Mouse (Mus musculus): ENCODE results near the gene Itsn2.
"Not testable (repeated sequence)": the region's sequence is repeated elsewhere in the genome, so short reads cannot be mapped to it uniquely, and the experiment has no call there.

Itsn2 gene

DNA sequence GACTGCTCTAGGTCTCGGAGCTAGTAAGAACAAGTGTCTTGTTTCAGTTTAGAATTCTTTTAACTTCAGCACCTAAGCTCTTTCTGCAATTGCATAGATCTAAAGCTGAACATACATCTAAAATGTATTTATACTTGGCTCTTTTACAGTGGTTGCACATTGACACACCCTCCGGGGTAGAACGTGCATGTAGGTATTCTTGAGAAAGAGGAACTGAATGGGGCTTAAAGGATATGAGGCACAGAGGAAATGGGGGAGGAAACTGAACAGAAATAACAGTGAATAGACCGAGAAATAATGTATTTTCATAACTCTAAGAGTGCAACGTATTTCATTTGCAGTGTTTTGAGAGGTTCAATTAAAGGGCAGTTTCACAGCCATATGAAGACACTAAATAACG lies 2.6 kb downstream of the Itsn2 start:
- CTCF ChIA-PET: no interaction called here

DNA sequence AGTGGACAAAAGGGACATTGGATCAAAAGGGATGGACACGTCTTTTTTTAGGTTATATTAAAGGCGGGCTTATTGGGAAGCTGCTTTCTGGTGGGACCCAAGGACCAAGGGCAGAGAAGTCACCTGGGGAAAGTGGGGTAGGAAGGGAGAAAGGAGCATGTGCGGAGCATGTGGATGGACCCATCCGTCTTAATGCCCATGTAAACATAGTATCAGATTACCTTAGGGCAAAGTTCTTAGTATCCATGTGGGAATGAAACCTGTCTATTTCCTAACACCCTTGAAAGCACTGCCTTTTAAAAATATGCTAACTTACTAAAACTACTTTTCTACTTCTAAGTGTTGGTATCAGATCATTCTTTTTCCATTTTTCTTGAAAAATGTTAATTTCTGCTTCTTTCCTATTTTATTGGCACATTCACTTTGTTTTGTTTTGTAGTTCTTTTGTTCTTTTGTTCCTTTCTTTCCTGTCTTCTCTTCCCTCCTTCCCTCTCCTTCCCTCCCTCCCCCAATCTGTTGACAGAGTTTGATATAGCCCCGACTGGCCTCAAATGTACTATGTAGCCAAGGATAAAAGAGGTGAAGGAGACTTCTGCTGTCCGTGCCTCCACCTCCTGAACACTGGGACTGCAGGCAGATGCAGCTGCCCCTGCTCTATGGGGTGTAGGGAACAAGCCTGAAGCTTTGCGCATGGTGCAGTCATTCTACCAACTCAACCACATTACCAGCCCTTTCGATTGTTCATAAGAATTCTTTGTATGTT lies 6.4 kb downstream of the Itsn2 start:
- CTCF ChIA-PET: interaction anchor here (1.2 kb wide), 1 partner anchor 12 kb away, joined by 3 read pairs; no protein-coding TSS in a partner anchor

DNA sequence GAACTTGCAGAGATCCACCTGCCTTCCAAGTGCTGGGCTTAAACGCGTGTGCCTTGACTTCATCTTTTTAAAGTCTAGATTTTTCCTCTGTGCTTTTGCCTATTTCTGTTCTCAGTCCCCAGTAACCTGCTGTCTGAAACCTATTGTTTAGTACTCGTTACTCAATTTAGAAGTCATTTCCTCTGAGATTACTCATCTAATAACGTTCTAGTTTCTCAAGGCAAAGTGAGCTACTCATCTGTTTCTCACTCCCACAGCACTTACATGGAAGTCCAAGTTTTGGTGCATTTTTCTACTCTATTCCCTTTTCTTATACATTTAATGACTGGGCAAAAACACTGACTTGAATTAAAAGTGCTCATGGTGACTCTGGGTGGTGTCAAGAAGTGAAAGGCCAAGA lies 7.3 kb downstream of the Itsn2 start:
- CTCF ChIA-PET: no interaction called here

DNA sequence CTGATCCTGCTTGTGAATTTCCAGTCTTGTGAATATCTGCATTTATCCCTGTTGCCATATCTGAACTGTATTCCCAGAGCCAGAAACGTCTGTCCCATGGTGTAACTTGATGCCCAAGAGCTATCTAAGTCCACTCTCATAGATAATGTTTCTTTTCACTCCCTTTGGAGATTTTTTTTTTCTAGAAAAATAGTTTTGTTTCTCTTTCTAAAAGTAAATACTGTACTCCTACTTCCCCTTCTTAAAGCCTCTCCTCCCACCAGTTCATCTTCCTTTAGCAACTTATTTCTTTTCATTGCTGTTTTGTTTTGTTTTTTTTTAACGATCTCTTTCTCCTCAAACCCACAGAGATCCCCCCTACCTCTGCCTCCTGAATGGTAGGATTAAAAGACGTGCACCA lies 14.2 kb downstream of the Itsn2 start:
- CTCF ChIA-PET: interaction anchor here (0.6 kb wide), 1 partner anchor 130 kb away, joined by 3 read pairs; no protein-coding TSS in a partner anchor

DNA sequence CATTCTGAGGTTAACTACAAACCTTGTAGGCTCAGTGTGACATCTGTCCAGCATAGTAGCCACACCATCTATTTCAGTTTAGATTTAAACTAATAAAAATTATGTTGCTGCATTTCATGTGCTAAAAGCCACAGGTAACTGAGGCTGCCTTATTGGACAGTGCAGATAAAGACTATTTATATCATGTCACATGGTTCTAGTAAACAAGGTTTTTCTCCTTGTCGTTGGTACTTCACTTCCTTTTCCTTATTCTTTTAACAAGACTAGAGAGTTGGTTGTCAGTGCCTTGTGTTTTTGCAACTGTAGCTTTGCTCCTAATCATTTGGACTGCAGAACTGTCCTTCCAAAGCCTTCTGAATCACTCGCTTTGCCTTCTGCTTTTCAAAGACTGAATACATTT lies 22.3 kb downstream of the Itsn2 start:
- CTCF ChIA-PET: no interaction called here

DNA sequence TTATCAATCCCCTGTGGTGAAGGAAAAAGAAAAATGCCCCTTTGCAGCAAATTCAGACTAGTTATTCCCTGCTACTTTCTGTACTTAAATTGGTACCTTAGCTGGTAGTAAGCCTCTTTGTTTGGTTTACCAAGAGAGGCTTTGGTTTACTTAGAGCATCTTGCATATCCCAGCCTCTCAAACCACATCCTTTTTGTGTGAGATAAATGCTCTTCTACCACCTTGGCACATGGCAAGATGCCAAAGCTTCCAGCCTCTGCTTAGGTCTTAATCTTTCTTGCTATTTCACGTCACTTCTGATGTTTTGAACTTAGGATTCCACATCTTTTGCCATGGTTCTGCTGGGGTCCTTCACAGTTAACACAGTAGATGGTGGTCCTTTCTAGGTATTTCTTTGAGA lies 31.8 kb downstream of the Itsn2 start:
- CTCF ChIA-PET: interaction anchor here (0.5 kb wide), 1 partner anchor 24 kb away, joined by 7 read pairs; no protein-coding TSS in a partner anchor

DNA sequence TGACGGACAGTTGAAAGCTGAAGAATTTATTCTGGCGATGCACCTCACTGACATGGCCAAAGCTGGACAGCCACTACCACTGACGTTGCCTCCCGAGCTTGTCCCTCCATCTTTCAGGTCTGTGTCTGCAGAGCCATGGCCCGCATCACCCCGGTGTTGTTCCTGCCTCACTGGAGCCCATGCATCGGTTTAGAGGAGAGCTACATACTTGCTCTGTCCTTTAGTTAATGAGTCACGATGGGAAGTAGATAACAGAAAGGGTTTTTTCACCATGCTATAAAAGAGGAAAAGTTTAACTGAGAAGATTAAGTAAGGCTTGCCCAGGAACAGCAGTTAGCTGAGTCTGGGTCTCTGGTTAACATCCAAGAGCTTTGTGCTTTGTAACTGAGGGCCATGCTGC lies 40.5 kb downstream of the Itsn2 start:
- CTCF ChIA-PET: no interaction called here

DNA sequence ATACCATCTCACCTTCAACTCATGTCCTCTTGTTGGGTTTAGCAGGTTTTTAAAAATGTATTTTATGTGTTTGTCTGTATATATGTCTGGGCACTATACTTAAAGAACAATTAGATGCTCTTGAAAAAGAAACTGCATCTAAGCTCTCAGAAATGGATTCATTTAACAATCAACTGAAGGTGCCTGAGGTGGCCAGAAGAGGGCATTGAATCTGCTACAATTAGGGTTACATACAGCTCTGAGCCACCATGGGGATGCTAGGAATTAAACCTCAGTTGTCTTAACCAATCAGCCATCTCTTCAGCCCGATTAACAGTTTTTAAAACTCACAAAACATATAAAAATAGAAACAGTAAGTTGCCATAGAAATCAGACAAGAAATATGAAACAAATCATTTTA lies 46.0 kb downstream of the Itsn2 start:
- CTCF ChIA-PET: no interaction called here

DNA sequence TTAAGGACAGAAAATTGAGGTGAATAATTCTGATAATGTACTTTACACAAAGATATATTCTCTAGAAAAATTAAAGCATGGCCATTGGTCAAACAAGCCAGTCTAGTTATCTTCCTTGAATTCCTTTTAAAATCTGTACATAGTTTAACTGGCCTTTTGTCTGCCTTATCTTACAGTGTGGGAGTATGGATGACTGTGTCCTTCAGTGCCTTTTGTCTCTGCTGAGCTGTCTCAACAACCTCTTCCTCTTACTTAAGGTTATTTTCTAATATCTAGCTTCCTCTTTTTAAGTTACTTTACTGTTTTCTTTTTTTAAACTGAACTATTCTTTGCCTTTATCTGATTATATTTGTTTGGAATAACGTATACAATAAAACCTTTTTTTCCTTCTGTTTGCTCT lies 48.3 kb downstream of the Itsn2 start:
- CTCF ChIA-PET: interaction anchor here (0.5 kb wide), 1 partner anchor 80 kb away, joined by 4 read pairs; no protein-coding TSS in a partner anchor

DNA sequence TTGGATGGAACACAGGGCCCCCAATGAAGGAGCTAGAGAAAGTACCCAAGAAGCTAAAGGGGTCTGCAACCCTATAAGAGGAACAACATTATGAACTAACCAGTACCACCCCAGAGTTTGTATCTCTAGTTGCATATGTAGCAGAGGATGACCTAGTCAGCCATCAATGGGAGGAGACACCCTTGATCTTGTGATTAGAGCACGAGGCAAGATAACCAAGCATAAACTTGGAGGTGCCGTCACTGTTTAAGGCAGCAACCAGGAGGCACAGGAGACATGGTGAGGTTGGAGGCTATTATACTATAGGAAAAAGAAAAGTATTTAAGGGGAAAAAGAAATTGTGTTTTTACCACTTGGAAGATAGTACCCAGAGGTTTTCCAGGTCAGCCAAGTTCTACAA lies 64.4 kb downstream of the Itsn2 start:
- CTCF ChIA-PET: no interaction called here

DNA sequence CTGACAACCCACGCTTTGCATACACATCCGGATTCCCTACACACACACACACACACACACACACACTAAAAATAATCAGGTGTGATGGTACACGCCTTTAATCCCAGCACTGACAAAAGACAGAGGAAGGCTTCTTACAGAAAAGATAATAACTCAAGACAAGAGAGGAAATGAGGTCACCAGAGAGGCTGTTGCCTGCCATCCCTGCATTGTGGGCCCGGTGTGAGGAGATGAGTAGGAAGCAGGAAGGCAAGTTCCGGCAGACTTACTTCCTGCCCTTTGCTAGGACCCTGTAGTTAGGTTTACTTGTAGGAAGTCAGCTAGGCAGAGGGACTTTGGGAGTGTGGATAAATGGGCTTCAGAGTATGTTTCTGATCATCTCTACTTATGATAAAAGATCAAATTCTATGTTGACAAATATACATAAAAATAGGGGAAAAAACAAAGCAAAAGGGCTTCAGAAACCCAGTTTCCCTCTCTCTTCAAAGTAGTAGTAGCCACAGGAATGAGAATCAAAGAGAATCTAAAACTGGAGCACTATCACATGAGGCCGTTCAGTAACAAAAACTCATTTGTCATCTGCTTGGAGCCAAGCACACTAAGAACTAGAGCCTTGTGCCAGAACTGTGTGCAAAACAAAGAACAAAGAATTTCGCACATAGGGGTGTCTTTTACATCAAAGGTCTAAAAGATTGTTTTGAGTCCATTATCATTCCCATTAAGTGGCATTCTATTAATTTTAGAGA lies 72.7 kb downstream of the Itsn2 start:
- CTCF ChIA-PET: no interaction called here

DNA sequence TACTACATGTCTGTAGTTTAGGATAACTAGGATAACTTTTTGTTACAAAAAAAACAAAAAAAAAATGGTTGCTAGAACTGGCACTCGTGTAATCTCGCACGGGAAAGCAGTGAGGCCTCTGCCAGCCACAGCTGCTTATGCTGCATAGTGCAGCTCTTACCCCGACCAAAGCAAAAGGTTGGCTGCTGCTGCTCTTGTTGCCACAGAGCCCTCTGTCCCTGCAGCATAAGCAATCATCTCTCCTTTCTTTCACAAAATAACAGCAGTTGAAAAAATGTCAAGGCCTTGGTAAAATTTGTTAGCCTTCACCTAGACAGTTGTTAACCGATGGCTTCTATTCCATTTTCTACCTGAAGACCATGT lies 73.2 kb downstream of the Itsn2 start:
- CTCF ChIA-PET: no interaction called here

DNA sequence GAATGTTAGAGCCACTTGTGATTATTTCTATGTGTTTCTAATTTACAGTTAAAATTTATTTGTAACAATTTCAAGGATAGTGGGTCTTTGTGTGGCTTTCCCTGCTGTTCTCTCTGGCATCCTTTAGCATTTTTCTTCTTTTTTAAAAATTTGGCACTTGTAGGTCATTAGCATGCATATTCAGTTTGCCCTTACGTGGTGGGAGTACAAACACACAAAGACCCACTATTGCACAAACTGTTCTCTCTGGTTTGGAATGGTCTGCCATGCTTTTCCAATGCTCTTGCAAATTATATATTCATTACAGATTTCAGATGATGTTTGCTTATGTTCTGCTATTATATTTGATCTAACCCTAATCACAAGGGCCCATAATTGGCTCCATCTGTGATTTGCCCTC lies 83.9 kb downstream of the Itsn2 start:
- CTCF ChIA-PET: no interaction called here

DNA sequence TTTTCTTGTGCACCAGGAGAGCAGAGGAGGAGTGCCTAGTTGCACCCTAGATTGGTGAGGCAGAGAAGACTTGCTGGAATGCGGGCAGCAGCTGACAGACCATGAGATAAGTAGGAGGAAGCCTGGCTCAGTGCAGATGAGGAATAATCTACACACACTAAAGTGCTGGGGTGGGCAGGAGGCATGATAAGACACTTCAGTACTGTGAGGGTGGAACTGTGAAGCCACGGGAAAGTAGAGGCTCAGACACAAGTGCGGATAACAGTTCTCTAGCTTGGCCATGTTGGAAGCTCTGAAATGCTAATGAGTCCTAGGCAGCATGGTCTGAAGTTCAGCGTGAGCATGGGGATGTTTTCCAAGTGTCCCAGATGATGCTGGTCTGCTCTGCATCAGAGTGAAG lies 87.5 kb downstream of the Itsn2 start:
- CTCF ChIA-PET: no interaction called here

DNA sequence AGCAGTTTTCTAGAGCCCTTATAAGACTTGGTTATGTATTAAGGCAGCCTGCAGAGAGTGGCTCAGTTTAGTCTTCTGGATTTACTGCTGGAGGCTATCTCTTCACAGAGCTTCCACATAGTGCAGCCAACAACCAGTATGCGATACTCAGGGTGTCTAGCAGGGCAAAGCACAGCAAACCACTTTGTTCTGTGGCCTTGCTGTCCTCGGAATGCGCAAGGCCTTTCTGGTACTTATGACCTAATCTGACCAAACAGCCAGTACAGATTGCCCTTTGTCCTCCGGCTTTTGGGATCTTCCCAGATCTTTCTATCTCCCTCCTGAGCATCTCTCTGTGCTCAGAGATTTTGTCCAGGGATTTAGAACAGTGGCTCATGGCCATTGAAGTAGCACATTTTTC lies 93.0 kb downstream of the Itsn2 start:
- CTCF ChIA-PET: no interaction called here

DNA sequence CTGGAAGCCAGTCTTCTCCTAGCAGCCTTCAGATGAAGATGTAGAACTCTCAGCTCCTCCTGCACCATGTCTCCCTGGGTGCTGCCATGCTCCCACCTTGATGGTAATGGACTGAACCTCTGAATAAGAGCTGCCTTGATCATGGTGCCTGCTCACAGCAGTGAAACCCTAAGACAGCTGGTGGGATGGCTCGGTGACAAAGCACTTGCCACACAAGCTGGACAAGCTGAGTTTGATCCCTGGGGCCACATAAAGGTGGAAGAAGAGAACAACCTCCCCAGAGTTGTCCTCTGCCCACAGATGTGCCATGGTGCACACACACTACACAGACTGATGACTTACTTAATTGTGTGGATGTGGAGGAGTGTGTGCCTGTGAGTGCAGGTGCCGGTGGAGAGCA lies 95.9 kb downstream of the Itsn2 start:
- CTCF ChIA-PET: no interaction called here

DNA sequence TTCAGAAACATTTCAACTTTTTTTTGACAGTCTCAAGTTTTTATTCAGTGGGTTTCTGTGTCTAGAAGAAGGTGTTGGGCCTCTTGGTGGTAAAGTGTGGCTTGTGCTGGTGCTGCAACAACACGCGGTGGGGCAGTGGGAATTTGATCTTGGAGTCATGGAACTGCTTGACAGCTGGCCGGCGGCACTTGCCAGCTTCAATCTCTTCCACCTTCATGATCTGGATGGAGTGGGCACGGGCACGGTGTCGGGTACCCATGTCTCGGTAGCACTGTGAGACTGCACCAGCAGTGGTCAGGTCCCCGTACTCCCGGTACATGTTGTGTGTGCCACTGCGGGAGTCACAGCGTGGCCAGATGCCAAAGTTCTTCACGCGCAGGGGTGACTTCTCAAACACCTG lies 96.9 kb downstream of the Itsn2 start:
- CTCF ChIA-PET: no interaction called here

DNA sequence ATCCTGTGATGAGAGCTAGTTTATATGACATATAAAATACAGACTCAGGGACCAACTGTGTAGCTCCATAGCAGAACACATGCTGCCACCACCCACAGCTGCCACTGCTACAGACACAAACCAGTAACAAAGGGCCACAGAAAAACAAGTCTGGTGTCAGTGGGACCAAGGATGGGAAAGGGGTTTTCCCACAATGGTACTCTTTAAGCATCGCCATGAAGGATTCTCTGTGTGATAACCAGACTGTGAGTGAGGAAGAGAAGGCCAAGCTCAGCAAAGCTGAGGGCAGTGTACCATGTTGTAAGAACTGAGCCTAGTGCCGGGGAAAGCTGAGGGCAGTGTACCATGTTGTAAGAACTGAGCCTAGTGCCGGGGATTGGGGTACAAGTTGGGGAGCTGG lies 98.8 kb downstream of the Itsn2 start:
- CTCF ChIA-PET: no interaction called here

DNA sequence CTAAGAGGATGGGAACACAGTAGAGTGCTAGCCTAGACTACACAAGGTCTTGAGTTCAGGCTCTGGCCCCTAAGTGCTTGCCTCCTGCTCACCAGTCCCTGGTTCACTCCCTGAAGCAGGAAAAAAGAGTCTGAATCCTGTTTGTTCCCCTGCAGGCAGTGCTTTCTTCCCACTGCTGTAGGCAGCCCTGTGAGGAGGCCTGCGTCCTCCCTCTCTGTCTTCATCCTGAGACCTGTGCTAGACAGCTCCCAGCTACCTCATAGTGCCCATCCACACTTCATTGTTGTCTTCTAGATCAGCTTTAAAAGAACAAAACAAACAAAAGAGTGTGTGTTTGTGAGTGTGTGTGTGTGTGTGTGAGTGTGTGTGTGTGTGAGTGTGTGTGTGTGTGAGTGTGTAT lies 102.1 kb downstream of the Itsn2 start:
- CTCF ChIA-PET: interaction anchor here (0.6 kb wide), 1 partner anchor 382 kb away, joined by 3 read pairs; no protein-coding TSS in a partner anchor

DNA sequence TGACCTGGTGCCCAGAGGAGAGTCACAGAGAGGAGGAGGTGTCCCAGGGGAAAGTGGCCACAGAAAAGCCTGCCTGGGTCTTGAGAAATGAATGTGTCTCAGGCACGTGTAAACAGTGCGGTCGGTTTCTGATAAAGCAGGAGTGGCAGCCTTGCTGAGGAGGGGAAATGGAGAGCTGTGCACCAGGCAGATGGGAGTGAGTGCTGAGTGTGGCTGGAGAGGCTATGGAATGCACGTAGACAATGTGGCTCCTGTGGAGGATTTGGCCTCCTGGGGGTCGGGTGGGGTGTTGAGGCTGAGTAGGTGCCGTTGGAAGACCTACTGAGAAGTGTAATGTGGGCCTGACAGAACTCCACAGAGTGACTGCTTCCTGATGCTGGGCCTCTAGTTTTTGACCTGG lies 113.2 kb downstream of the Itsn2 start:
- CTCF ChIA-PET: not testable (repeated sequence)

DNA sequence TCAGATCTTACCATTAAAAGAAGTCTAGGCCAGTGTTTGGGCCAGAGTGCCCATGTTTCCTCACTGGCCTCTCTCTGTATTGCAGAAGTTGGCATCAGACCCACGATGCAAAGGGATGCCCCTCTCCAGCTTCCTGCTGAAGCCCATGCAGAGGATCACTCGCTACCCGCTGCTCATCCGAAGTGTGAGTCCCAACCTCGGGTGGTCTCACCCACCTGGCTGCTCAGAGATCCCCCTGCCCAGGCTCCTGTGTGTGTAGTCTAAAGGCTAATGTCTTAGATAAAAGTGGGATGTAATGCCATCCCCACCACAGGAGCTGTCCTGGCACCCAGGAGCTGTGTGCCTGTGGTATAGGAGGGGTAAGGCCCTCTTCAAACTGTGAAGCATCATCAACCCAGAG lies 113.7 kb downstream of the Itsn2 start:
- CTCF ChIA-PET: no interaction called here

DNA sequence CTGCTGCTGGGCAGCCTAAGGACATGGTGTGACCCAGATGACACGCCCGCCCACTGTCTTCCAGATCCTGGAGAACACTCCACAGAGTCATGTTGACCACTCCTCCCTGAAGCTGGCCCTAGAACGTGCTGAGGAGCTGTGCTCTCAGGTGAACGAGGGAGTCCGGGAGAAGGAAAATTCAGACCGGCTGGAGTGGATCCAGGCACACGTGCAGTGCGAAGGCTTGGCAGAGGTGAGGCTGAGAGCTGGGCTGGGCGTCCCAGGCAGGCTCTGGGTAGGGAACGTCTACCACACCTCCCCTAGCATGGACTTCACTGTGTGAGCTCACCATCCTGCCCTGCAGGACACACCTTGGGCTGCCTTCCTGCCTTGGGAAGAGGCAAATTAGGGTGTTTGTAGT lies 114.5 kb downstream of the Itsn2 start:
- CTCF ChIA-PET: no interaction called here

DNA sequence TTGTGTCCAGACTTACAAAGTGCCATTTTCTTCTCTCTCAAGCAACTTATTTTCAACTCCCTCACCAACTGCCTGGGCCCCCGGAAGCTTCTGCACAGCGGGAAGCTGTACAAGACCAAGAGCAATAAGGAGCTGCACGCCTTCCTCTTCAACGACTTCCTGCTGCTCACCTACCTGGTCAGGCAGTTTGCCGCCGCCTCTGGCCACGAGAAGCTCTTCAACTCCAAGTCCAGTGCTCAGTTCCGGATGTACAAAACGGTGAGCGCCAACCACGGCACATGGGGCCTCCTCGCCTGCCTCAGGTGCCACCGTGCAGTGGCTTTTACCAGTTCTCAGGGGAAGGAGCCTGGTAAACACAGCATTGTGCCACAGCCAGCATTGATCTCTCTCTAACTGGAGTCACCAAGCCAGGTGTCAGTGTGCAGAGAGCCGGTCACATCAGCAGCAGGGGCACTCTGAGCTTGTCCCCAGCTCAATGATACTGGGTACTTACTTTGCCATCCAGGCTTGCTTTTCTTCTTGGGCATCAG lies 115.1 kb downstream of the Itsn2 start:
- CTCF ChIA-PET: no interaction called here

All from spleen, embryonic (tissue).